Mouse (Mus musculus): ENCODE data around the gene Hoxb9. TPM values are rescaled to one million over a fixed set of nuclear protein-coding genes. Genes with fewer than 3 reads are reported as not detected.

The Hoxb9 gene
- total RNA-seq, 1 experiment = 3.3 TPM

DNA sequence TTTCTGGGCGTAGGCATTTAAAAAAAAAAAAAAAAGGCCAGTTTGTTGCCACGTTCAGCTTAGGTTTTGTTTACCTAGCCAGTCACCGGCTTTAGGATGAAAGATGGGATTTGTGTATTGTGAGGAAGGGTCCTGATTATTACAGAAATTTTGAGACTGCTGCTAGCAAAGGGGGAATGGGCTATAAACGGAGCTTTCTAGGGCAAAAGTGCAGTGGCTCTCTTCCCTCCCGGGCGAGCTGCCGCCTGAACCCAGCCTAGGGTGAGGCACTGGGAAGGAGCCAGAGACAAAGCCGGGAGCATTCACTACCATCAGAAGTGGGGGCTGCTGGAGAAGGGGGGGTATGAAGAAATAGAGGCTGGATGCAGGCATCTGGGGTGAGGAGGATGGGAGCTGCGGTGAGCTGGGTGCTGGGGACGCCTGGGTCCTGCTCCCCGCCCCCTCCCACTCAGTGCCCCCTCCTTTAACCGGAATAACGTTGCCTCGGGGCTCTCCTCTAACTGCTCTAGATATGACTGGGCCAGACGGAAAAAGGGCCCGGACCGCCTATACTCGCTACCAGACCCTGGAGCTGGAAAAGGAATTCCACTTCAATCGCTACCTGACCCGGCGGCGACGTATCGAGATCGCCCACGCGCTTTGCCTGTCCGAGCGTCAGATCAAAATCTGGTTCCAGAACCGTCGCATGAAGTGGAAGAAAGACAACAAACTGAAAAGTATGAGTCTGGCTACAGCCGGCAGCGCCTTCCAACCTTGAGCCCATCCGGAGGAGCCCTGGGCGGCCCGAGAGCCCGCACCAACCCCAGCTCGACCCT, 33.3 kb downstream of the Hoxb9 start:
- H3K27ac ChIP-seq (ENCODE audit: insufficient read depth, low read depth, low read length, poor library complexity, severe bottlenecking) = no peak overlapping the region
- in situ Hi-C loops (cut with MboI; ENCODE audit: low sequenced_read_pairs in 2 of 2, unreplicated experiment in 2 of 2) = loop anchor here in 1 of 2 experiments (10.0 kb wide), 1 partner anchor 250 kb away; no protein-coding TSS in a partner anchor
- H3K9ac ChIP-seq (ENCODE audit: insufficient read depth, low read depth, low read length, poor library complexity, severe bottlenecking) = no peak overlapping the region
- no peaks in the 10 kb centered on the region for H3K9me3 ChIP-seq (ENCODE audit: control insufficient read depth, insufficient read depth, low read depth, low read length)
- H3K4me3 ChIP-seq (ENCODE audit: insufficient read depth in 1 of 2, low read depth in 1 of 2, low read length in 2 of 2, poor library complexity in 1 of 2, severe bottlenecking in 1 of 2) = no peak overlapping the region
- TF ChIP-seq ZC3H11A (IDR thresholded peaks at IDR 0.05; ENCODE audit: borderline replicate concordance, low read depth, low read length) = no peak
- no peak for TF ChIP-seq ZNF384 (IDR thresholded peaks at IDR 0.05; ENCODE audit: low read depth, low read length)
- TF ChIP-seq CHD2 (IDR thresholded peaks at IDR 0.05; ENCODE audit: low read depth, low read length) = no peak
- peaks cover 0 to 3% of the 10 kb centered on the region in 2 experiments; a peak in 1 of 4 replicates for H3K4me1 ChIP-seq (ENCODE audit: control insufficient read depth in 2 of 2, insufficient read depth in 2 of 2, low read length in 2 of 2, poor library complexity in 1 of 2)
- DNase-seq (ENCODE audit: low read depth, low spot score) = no peak
- no peaks in the 10 kb centered on the region for H3K36me3 ChIP-seq (ENCODE audit: control insufficient read depth, insufficient read depth, low read length, poor library complexity, severe bottlenecking)

GRCm38 (mm10) chr11:96305505-96306182, 34.4 kb downstream of the Hoxb9 start:
- peaks cover 0 to 3% of the 10 kb centered on the region in 2 experiments; a peak in 1 of 4 replicates for H3K4me1 ChIP-seq (ENCODE audit: control insufficient read depth in 2 of 2, insufficient read depth in 2 of 2, low read length in 2 of 2, poor library complexity in 1 of 2)
- H3K36me3 ChIP-seq (ENCODE audit: control insufficient read depth, insufficient read depth, low read length, poor library complexity, severe bottlenecking) = no peaks in the 10 kb centered on the region
- in situ Hi-C loops (cut with MboI; ENCODE audit: low sequenced_read_pairs in 2 of 2, unreplicated experiment in 2 of 2) = loop anchor here in 1 of 2 experiments (10.0 kb wide), 1 partner anchor 249 kb away; no protein-coding TSS in a partner anchor
- H3K4me3 ChIP-seq (ENCODE audit: insufficient read depth in 1 of 2, low read depth in 1 of 2, low read length in 2 of 2, poor library complexity in 1 of 2, severe bottlenecking in 1 of 2) = no peak overlapping the region
- H3K9me3 ChIP-seq (ENCODE audit: control insufficient read depth, insufficient read depth, low read depth, low read length) = no peaks in the 10 kb centered on the region
- no peak overlapping the region for H3K27ac ChIP-seq (ENCODE audit: insufficient read depth, low read depth, low read length, poor library complexity, severe bottlenecking)
- no peak for DNase-seq (ENCODE audit: low read depth, low spot score)
- TF ChIP-seq HCFC1 (IDR thresholded peaks at IDR 0.05; ENCODE audit: borderline replicate concordance, insufficient read depth, low read length) (no peak), CHD2 (IDR thresholded peaks at IDR 0.05; ENCODE audit: low read depth, low read length) (no peak), MAFK (IDR thresholded peaks at IDR 0.05; ENCODE audit: insufficient read depth, low read depth, low read length) (no peak), ZC3H11A (IDR thresholded peaks at IDR 0.05; ENCODE audit: borderline replicate concordance, low read depth, low read length) (no peak), ZNF384 (IDR thresholded peaks at IDR 0.05; ENCODE audit: low read depth, low read length) (no peak)
- no peak overlapping the region for H3K9ac ChIP-seq (ENCODE audit: insufficient read depth, low read depth, low read length, poor library complexity, severe bottlenecking)

DNA sequence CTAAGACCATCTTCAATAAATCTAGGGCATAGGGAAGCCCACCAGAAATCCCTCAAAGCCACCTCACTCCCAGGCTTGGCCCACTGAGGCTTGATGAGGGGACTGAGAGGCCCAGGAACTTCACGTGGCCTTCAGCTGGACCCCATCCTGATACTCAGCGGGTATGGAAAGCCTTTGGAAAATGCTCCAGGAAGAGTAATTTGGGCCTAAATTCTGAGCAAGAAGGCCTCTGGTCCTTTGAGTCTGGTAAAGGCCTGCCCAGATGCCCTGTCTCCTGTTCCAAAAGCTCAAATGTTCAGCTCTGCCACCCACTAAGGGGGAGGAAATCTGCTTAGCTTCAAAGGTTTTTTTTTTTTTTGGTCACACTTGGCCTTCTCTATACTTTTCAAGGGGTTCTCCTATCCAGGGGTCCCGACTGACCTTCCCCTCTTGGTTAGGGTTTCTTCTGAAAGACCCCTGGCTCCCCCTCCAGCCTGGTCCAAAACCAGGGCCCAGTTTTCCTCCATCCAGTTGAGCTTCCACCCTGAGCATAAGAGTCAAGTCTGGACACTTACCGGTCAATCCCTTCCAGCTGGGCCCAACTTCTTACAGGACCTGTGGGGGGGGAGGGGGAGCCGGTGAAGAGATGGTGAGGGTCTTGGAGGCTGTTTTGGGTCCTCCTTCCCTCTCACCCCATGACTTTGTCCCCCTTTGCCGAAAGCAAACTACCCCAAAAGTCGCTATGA, 35.1 kb downstream of the Hoxb9 start:
- no peak for DNase-seq (ENCODE audit: low read depth, low spot score)
- in situ Hi-C loops (cut with MboI; ENCODE audit: low sequenced_read_pairs in 2 of 2, unreplicated experiment in 2 of 2) = loop anchor here in 1 of 2 experiments (10.0 kb wide), 1 partner anchor 248 kb away; no protein-coding TSS in a partner anchor
- TF ChIP-seq CHD2 (IDR thresholded peaks at IDR 0.05; ENCODE audit: low read depth, low read length) = no peak
- Histone ChIP-seq H3K36me3 (ENCODE audit: control insufficient read depth, insufficient read depth, low read length, poor library complexity, severe bottlenecking) (no peaks in the 10 kb centered on the region), H3K4me3 (ENCODE audit: insufficient read depth in 1 of 2, low read depth in 1 of 2, low read length in 2 of 2, poor library complexity in 1 of 2, severe bottlenecking in 1 of 2) (no peak overlapping the region), H3K9ac (ENCODE audit: insufficient read depth, low read depth, low read length, poor library complexity, severe bottlenecking) (no peak overlapping the region), H3K27ac (ENCODE audit: insufficient read depth, low read depth, low read length, poor library complexity, severe bottlenecking) (no peak overlapping the region), H3K9me3 (ENCODE audit: control insufficient read depth, insufficient read depth, low read depth, low read length) (no peaks in the 10 kb centered on the region), H3K4me1 (ENCODE audit: control insufficient read depth in 2 of 2, insufficient read depth in 2 of 2, low read length in 2 of 2, poor library complexity in 1 of 2) (peaks cover 0 to 3% of the 10 kb centered on the region in 2 experiments; a peak in 1 of 4 replicates)

- Histone ChIP-seq H3K9ac (ENCODE audit: insufficient read depth, low read depth, low read length, poor library complexity, severe bottlenecking) (no peak overlapping the region), H3K36me3 (ENCODE audit: control insufficient read depth, insufficient read depth, low read length, poor library complexity, severe bottlenecking) (no peaks in the 10 kb centered on the region), H3K4me1 (ENCODE audit: control insufficient read depth in 2 of 2, insufficient read depth in 2 of 2, low read length in 2 of 2, poor library complexity in 1 of 2) (peaks cover 0 to 4% of the 10 kb centered on the region in 2 experiments; a peak in 2 of 4 replicates), H3K4me3 (ENCODE audit: insufficient read depth in 1 of 2, low read depth in 1 of 2, low read length in 2 of 2, poor library complexity in 1 of 2, severe bottlenecking in 1 of 2) (no peak overlapping the region), H3K27ac (ENCODE audit: insufficient read depth, low read depth, low read length, poor library complexity, severe bottlenecking) (no peak overlapping the region), H3K9me3 (ENCODE audit: control insufficient read depth, insufficient read depth, low read depth, low read length) (no peaks in the 10 kb centered on the region)
- in situ Hi-C loops (cut with MboI; ENCODE audit: low sequenced_read_pairs in 2 of 2, unreplicated experiment in 2 of 2) = loop anchor here in 1 of 2 experiments (10.0 kb wide), 1 partner anchor 248 kb away; no protein-coding TSS in a partner anchor
- no peak for DNase-seq (ENCODE audit: low read depth, low spot score)
- no peak for TF ChIP-seq HCFC1 (IDR thresholded peaks at IDR 0.05; ENCODE audit: borderline replicate concordance, insufficient read depth, low read length)
- no peak for TF ChIP-seq CHD2 (IDR thresholded peaks at IDR 0.05; ENCODE audit: low read depth, low read length)
- TF ChIP-seq MAFK (IDR thresholded peaks at IDR 0.05; ENCODE audit: insufficient read depth, low read depth, low read length) = no peak
- TF ChIP-seq ZC3H11A (IDR thresholded peaks at IDR 0.05; ENCODE audit: borderline replicate concordance, low read depth, low read length) = no peak
- no peak for TF ChIP-seq ZNF384 (IDR thresholded peaks at IDR 0.05; ENCODE audit: low read depth, low read length)
These were observed 35.6 kb downstream of the Hoxb9 start for GRCm38 (mm10) chr11:96306908-96307269.

All from ES-E14 (cell line).